Mouse (Mus musculus) kidney, postnatal 4 days (tissue): ENCODE results near the gene Tek.

Experiments
- DNase-seq, 2 experiments: peaks; one replicate each; pipeline ENCODE4 v3.0.0; 2021; ENCODE audit warnings: mixed read lengths in 2 of 2

Tek gene

GRCm38 (mm10) chr4:94826891-94827290 is 87.8 kb downstream of the Tek start:
- peak in 1 of 2 experiments; percentile 6 for DNase-seq

GRCm38 (mm10) chr4:94827429-94827828 is 88.3 kb downstream of the Tek start:
- DNase-seq, result no peak

GRCm38 (mm10) chr4:94829924-94830386 is 90.9 kb downstream of the Tek start:
- DNase-seq, result peak; percentile 41 to 56

- no peak for DNase-seq
Measured at GRCm38 (mm10) chr4:94837061-94837460, 98.0 kb downstream of the Tek start.

- DNase-seq, result peak in 1 of 2 experiments; percentile 30
Measured at GRCm38 (mm10) chr4:94853301-94853700, 114.2 kb downstream of the Tek start.

GRCm38 (mm10) chr4:94854270-94854669 is 115.2 kb downstream of the Tek start:
- no peak for DNase-seq

- no peak for DNase-seq
Measured at GRCm38 (mm10) chr4:94855201-94855600, 116.1 kb downstream of the Tek start.

GRCm38 (mm10) chr4:94900744-94901143 is 161.7 kb downstream of the Tek start:
- DNase-seq, result peak in 1 of 2 experiments; percentile 6

- DNase-seq, result no peak
Measured at GRCm38 (mm10) chr4:94901780-94902179, 162.7 kb downstream of the Tek start.
